Mouse (Mus musculus) myocyte (in vitro differentiated cells): ENCODE measurements around the gene Slc24a3.

ENCODE experiments used
- MAX ChIP-seq: IDR thresholded peaks from one replicate; pipeline ENCODE4 v1.6.1; 2011; ENCODE audit warnings: low read depth, mild to moderate bottlenecking, control low read depth
- MYOD1 ChIP-seq, 3 experiments: IDR thresholded peaks; one replicate each; pipeline ENCODE4 v1.6.1; 2011; ENCODE audit warnings: control low read depth in 2 of 3, low read depth in 2 of 3, mild to moderate bottlenecking in 2 of 3, moderate library complexity in 1 of 3; ENCODE audit not compliant: insufficient read length in 2 of 3, control insufficient read depth in 1 of 3
- MYOG ChIP-seq, 3 experiments: IDR thresholded peaks; one replicate each; pipeline ENCODE4 v1.6.1; 2011; ENCODE audit warnings: control low read depth in 2 of 3, low read depth in 2 of 3, mild to moderate bottlenecking in 2 of 3; ENCODE audit not compliant: insufficient read length in 2 of 3, control insufficient read depth in 1 of 3, insufficient read depth in 1 of 3
- POLR2A ChIP-seq: IDR thresholded peaks from one replicate; pipeline ENCODE4 v1.6.1; 2011; ENCODE audit warnings: low read depth, mild to moderate bottlenecking, control low read depth, moderate library complexity; ENCODE audit not compliant: insufficient read length
- POLR2AphosphoS2 ChIP-seq: IDR thresholded peaks from one replicate; pipeline ENCODE4 v1.6.1; 2011; ENCODE audit warnings: low read depth, control low read depth; ENCODE audit not compliant: insufficient read length
- REST ChIP-seq: IDR thresholded peaks from one replicate; pipeline ENCODE4 v1.6.1; 2011; ENCODE audit warnings: mild to moderate bottlenecking, control low read depth, moderate library complexity; ENCODE audit not compliant: insufficient read depth, insufficient read length
- TCF12 ChIP-seq: IDR thresholded peaks from one replicate; pipeline ENCODE4 v1.6.1; 2011; ENCODE audit warnings: mild to moderate bottlenecking, control low read depth; ENCODE audit not compliant: poor library complexity, insufficient read depth, severe bottlenecking

DNA sequence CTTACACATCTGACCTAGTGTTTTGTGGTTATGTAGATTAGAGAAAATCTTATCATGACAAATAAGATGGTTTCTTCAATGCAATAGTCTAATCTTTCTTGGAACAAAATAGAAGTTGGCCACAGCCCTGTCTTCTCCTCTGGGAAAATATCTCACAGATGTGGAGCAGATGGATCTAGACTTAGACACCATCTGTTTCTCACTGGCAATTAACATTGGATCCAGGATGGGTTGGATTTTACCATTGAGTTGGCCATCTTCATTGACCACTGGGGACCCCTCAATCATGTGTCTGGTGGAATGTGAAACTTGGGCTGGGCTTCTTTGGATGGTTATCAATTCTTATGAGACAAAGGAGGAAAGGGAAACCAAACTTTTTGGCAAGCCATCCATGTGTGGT is 332.7 kb downstream of the Slc24a3 start:
- no peak for TF ChIP-seq POLR2AphosphoS2
- TF ChIP-seq MYOG (IDR thresholded peaks at IDR 0.05; ENCODE audit: control insufficient read depth in 1 of 3, insufficient read depth in 1 of 3, insufficient read length in 2 of 3, low read depth in 2 of 3) = no peak
- TF ChIP-seq MAX = no peak
- TF ChIP-seq REST = no peak
- TF ChIP-seq MYOD1 (IDR thresholded peaks at IDR 0.05; ENCODE audit: control insufficient read depth in 1 of 3, insufficient read length in 2 of 3, low read depth in 2 of 3) = no peak
- TF ChIP-seq POLR2A = no peak
- no peak for TF ChIP-seq TCF12
